Mouse (Mus musculus): ENCODE results near the gene Gtf3c6. TPM values are rescaled to one million over a fixed set of nuclear protein-coding genes. Genes with fewer than 3 reads are reported as not detected.
A peak's percentile ranks its signal among the peaks of the same experiment; 100 is the strongest.

Gtf3c6 gene
- polyA plus RNA-seq, 1 experiment = 3.4 TPM

DNA sequence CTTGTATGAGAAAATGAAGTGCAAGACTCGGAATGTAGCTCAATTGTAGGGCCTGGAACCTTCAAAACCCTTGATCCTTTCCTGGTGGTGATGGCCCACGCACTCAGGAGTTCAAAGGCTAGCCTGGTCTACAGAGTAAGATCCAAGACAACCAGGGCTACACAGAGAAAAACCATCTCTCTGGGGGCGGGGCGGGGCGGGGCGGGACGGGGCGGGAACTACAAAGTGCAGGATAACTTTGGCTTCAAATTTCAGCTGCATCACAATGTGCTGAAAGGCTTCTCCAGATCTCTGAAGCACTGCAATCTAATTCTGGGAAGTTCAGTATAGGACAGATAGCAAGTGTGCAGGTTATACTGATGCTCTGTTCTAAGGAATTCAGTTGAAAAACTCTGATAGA is 1.6 kb upstream of the Gtf3c6 start:
- Histone ChIP-seq H3K4me1 (ENCODE audit: control insufficient read depth, insufficient read depth, insufficient read length) (no peaks in the 10 kb centered on the region), H3K4me3 (ENCODE audit: extremely low read depth, insufficient read depth, insufficient read length) (no peak overlapping the region), H3K27ac (ENCODE audit: insufficient read depth, low read length) (no peak overlapping the region), H3K36me3 (ENCODE audit: control insufficient read depth, insufficient read depth, low read length) (no peaks in the 10 kb centered on the region), H3K27me3 (ENCODE audit: control insufficient read depth, insufficient read depth, low read length) (no peaks in the 10 kb centered on the region)
- no peak for DNase-seq (ENCODE audit: low read depth in 1 of 2, low spot score in 2 of 2)
- TF ChIP-seq POLR2A (IDR thresholded peaks at IDR 0.05; ENCODE audit: low read depth, low read length) = no peak
- no peak for TF ChIP-seq CTCF (IDR thresholded peaks at IDR 0.05; ENCODE audit: extremely low read depth, insufficient read depth, insufficient read length, insufficient replicate concordance)
- WGBS = 43% methylated on average over 8 of the region's 8 CpGs

DNA sequence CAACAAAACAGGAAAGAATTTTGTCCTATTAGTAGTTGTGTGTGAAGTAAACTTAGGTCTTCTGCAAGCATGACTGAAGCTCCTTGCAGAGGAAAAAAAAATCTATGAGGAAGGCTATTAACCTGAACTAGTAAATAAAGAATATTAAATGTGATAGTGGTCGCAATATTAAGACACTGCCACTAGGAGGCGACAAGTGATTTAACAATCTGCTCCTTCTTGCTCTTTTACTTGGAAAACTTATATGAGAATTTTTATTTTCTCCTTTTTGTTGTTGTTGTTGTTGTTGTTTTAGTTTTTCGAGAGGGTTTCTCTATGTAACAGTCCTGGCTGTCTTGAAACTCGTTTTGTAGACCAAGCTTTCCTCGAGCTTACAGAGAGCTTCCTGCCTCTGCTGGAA is 1.1 kb upstream of the Gtf3c6 start:
- peaks cover 1% of the 10 kb centered on the region for H3K36me3 ChIP-seq (ENCODE audit: control insufficient read depth, insufficient read depth, low read length)
- H3K4me3 ChIP-seq (ENCODE audit: extremely low read depth, insufficient read depth, insufficient read length) = 0 out of 2 replicates have a peak overlapping the region, but pooled peaks have one; percentile 12
- DNase-seq (ENCODE audit: low read depth in 1 of 2, low spot score in 2 of 2) = peak; percentile 37 to 59
- WGBS = under 1% methylated on average over 5 of the region's 5 CpGs
- H3K27me3 ChIP-seq (ENCODE audit: control insufficient read depth, insufficient read depth, low read length) = no peaks in the 10 kb centered on the region
- no peak overlapping the region for H3K27ac ChIP-seq (ENCODE audit: insufficient read depth, low read length)
- H3K4me1 ChIP-seq (ENCODE audit: control insufficient read depth, insufficient read depth, insufficient read length) = no peaks in the 10 kb centered on the region
- no peak for TF ChIP-seq POLR2A (IDR thresholded peaks at IDR 0.05; ENCODE audit: low read depth, low read length)
- no peak for TF ChIP-seq CTCF (IDR thresholded peaks at IDR 0.05; ENCODE audit: extremely low read depth, insufficient read depth, insufficient read length, insufficient replicate concordance)

DNA sequence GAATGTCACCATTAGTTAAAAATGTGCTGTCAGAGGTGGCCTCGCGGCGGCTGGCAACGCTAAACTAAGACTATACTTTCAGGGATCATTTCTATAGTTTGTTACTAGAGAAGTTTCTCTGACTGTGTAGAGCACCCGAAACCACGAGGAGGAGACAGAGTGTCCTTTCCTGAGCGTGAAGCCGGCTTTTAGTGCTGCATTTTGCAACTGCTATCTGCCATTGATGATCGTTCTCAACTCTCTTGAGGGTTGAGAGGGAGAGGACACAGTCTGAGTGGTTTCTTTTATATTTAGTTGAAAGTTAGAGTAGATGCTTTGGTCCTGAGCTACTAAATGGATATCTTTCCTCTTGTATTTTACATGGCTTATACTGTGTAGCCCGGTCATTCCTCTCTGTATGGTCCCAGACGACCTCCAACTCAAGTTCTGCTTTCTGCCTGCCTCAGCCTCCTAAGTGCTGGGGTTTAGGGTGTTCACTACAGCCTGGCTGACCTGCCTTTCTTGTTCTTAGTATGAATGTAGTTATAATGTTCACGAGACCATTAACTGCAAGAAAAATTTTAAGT is 576 bp upstream of the Gtf3c6 start:
- TF ChIP-seq POLR2A (IDR thresholded peaks at IDR 0.05; ENCODE audit: low read depth, low read length) (peak; percentile 98), CTCF (IDR thresholded peaks at IDR 0.05; ENCODE audit: extremely low read depth, insufficient read depth, insufficient read length, insufficient replicate concordance) (peak; percentile 34; the same call in 1 of the 2 replicates)
- Histone ChIP-seq H3K36me3 (ENCODE audit: control insufficient read depth, insufficient read depth, low read length) (peaks cover 3% of the 10 kb centered on the region), H3K27ac (ENCODE audit: insufficient read depth, low read length) (peak overlapping the region; percentile 77), H3K27me3 (ENCODE audit: control insufficient read depth, insufficient read depth, low read length) (no peaks in the 10 kb centered on the region), H3K4me1 (ENCODE audit: control insufficient read depth, insufficient read depth, insufficient read length) (no peaks in the 10 kb centered on the region), H3K4me3 (ENCODE audit: extremely low read depth, insufficient read depth, insufficient read length) (peak overlapping the region; percentile 15; the same call in 1 of the 2 replicates)
- WGBS = under 1% methylated on average over 12 of the region's 12 CpGs
- DNase-seq (ENCODE audit: low read depth in 1 of 2, low spot score in 2 of 2) = peak; percentile 56 to 92

DNA sequence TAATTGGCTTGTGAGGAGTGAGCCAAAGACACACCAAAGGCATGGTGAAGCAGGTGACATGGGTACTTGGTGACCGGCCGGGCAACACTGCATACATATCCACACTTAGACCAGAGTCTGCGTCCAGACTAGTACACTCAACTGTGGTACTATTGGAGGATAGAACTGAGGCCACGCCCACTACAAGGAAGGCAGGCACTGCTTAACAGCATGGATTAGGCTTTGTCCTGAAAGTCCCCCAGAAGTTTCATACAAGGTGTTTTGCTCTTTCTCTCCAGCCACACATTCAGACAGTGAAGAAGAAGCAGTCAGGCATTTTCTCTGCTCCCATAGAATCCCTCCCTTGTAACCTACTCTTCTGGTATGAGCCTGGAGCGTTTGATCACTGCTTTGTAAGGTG is 1.2 kb downstream of the Gtf3c6 start:
- Histone ChIP-seq H3K4me1 (ENCODE audit: control insufficient read depth, insufficient read depth, insufficient read length) (no peaks in the 10 kb centered on the region), H3K4me3 (ENCODE audit: extremely low read depth, insufficient read depth, insufficient read length) (peak overlapping the region; percentile 48), H3K36me3 (ENCODE audit: control insufficient read depth, insufficient read depth, low read length) (peaks cover 7% of the 10 kb centered on the region), H3K27me3 (ENCODE audit: control insufficient read depth, insufficient read depth, low read length) (no peaks in the 10 kb centered on the region), H3K27ac (ENCODE audit: insufficient read depth, low read length) (no peak overlapping the region)
- DNase-seq (ENCODE audit: low read depth in 1 of 2, low spot score in 2 of 2) = peak in 1 of 2 experiments; percentile 32
- TF ChIP-seq CTCF (IDR thresholded peaks at IDR 0.05; ENCODE audit: extremely low read depth, insufficient read depth, insufficient read length, insufficient replicate concordance) = no peak
- no peak; the same call in 1 of the 2 replicates for TF ChIP-seq POLR2A (IDR thresholded peaks at IDR 0.05; ENCODE audit: low read depth, low read length)
- under 1% methylated on average over 5 of the region's 5 CpGs for WGBS

DNA sequence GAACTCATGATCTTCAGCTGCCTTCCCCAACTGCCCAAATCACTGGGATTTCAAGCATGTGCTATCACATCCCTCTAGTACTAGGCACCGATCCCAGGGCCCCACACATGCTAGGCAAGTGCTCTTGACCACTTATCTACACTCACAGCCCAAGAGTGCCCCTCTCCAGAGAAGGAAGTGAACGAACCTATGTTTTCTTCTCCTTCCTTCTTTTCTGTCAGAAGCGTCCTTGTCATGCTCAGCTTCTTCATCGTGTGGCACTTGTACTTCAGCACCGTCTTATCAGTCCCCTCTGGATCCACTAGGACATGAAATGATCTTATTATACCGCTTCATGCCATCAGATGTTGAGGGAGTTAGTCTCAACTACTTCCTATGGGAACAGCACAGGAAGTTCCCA is 6.9 kb downstream of the Gtf3c6 start:
- no peak overlapping the region for H3K4me3 ChIP-seq (ENCODE audit: extremely low read depth, insufficient read depth, insufficient read length)
- 78% methylated on average over 6 of the region's 6 CpGs for WGBS
- H3K27me3 ChIP-seq (ENCODE audit: control insufficient read depth, insufficient read depth, low read length) = no peaks in the 10 kb centered on the region
- no peak for DNase-seq (ENCODE audit: low read depth in 1 of 2, low spot score in 2 of 2)
- H3K36me3 ChIP-seq (ENCODE audit: control insufficient read depth, insufficient read depth, low read length) = peaks cover 21% of the 10 kb centered on the region
- no peak for TF ChIP-seq POLR2A (IDR thresholded peaks at IDR 0.05; ENCODE audit: low read depth, low read length)
- no peak for TF ChIP-seq CTCF (IDR thresholded peaks at IDR 0.05; ENCODE audit: extremely low read depth, insufficient read depth, insufficient read length, insufficient replicate concordance)
- H3K4me1 ChIP-seq (ENCODE audit: control insufficient read depth, insufficient read depth, insufficient read length) = no peaks in the 10 kb centered on the region; the same call in 1 of the 2 replicates
- no peak overlapping the region for H3K27ac ChIP-seq (ENCODE audit: insufficient read depth, low read length)

DNA sequence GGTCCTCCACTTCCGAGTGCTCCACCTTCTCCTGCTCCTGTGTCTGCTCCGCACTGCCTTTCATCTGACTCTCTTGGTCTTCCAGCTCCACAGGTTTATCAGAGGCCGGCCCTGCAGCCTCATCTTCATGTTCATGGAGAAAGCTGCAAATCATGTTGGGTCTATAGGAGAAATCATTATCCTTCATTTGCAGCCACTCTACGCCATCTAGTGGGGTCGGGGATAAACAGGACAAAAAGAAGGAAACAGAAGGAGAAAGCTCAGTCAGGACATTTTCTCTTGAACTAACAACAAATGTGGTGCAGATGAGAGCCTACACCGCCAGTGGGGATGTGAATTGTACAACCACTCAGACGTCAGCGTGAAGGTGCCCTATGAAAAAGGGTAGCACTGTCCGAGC is 8.3 kb downstream of the Gtf3c6 start:
- Histone ChIP-seq H3K4me1 (ENCODE audit: control insufficient read depth, insufficient read depth, insufficient read length) (no peaks in the 10 kb centered on the region; the same call in 1 of the 2 replicates), H3K36me3 (ENCODE audit: control insufficient read depth, insufficient read depth, low read length) (peaks cover 21% of the 10 kb centered on the region), H3K27ac (ENCODE audit: insufficient read depth, low read length) (no peak overlapping the region), H3K4me3 (ENCODE audit: extremely low read depth, insufficient read depth, insufficient read length) (no peak overlapping the region), H3K27me3 (ENCODE audit: control insufficient read depth, insufficient read depth, low read length) (no peaks in the 10 kb centered on the region)
- DNase-seq (ENCODE audit: low read depth in 1 of 2, low spot score in 2 of 2) = no peak
- TF ChIP-seq POLR2A (IDR thresholded peaks at IDR 0.05; ENCODE audit: low read depth, low read length) (no peak), CTCF (IDR thresholded peaks at IDR 0.05; ENCODE audit: extremely low read depth, insufficient read depth, insufficient read length, insufficient replicate concordance) (no peak)
- 90% methylated on average over 9 of the region's 9 CpGs for WGBS

DNA sequence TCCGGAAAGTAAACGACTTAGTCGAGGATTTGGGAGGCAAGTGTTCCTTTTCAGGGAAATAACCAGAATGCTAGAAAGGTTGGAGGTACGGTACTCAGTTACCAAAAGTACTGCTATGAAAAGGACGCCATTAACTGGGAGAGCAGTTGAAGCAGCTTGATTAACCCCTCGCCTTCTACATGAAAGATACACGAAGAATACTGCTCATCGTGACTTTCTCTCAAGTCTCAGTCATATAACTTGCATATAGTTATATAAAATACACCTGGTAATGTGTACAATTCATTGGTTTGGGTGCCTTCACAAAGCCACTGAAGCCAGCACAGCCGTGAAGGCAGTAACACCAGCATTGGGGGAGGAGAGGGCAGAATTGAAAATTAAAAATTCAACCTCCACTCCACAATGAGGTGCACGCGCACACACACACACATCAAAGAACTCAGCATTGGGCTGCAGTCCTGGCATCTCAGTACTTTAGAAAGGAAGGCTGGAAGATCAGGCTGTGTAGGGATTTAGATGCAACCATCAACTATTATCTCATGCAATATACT is 10.7 kb downstream of the Gtf3c6 start:
- Histone ChIP-seq H3K27me3 (ENCODE audit: control insufficient read depth, insufficient read depth, low read length) (no peaks in the 10 kb centered on the region), H3K36me3 (ENCODE audit: control insufficient read depth, insufficient read depth, low read length) (peaks cover 22% of the 10 kb centered on the region), H3K4me1 (ENCODE audit: control insufficient read depth, insufficient read depth, insufficient read length) (no peaks in the 10 kb centered on the region; the same call in 1 of the 2 replicates), H3K4me3 (ENCODE audit: extremely low read depth, insufficient read depth, insufficient read length) (peak overlapping the region; percentile 99), H3K27ac (ENCODE audit: insufficient read depth, low read length) (peak overlapping the region; percentile 77)
- WGBS = 29% methylated on average over 11 of the region's 11 CpGs
- no peak for TF ChIP-seq POLR2A (IDR thresholded peaks at IDR 0.05; ENCODE audit: low read depth, low read length)
- no peak for TF ChIP-seq CTCF (IDR thresholded peaks at IDR 0.05; ENCODE audit: extremely low read depth, insufficient read depth, insufficient read length, insufficient replicate concordance)
- DNase-seq (ENCODE audit: low read depth in 1 of 2, low spot score in 2 of 2) = no peak

Data from spleen, adult 2 months (tissue).